Mouse (Mus musculus): ENCODE results near the gene Trem3. TPM values are rescaled to one million over a fixed set of nuclear protein-coding genes. Genes with fewer than 3 reads are reported as not detected.

Trem3 gene
- polyA plus RNA-seq, 1 experiment: not detected

DNA sequence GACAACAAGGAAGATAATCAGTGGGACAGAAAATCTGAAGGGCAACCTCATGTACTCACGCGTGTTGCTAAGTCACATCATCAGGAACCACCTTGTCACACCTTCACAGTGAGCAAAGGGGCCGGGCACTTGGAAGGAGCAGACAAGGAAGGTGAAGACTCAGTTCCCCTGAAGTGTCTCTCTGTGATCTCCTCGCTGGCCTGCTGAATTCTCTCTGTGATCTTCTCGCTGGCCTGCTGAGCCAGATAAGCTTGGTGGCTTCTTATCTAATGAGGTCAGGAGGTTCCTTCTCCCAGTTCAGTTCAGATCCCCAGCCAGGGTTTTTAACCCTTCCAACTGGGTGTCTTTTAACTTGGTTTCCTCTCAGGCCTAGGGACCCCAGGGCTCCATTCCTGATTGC lies 24.6 kb downstream of the Trem3 start:
- no peak for DNase-seq (ENCODE audit: low read depth)

DNA sequence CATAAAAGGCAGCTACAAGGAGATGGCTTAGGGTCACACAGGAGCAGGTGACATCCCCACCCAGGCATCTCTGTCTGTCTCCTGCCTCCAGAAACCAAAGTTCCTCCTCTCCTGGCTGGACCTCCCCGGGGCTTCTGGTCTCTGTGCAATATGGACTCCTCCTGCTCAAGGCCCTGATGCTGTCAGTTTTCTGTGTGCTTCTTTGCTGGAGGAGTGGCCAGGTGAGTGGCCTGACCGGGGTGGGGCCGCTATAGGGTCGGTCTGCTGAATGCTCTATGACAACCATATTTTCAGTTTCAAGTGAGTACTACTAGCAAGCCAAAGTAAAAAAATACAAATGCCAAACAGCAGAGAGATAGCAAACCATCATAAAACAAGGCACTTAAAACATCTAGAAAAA lies 25.0 kb downstream of the Trem3 start:
- DNase-seq (ENCODE audit: low read depth): no peak

DNA sequence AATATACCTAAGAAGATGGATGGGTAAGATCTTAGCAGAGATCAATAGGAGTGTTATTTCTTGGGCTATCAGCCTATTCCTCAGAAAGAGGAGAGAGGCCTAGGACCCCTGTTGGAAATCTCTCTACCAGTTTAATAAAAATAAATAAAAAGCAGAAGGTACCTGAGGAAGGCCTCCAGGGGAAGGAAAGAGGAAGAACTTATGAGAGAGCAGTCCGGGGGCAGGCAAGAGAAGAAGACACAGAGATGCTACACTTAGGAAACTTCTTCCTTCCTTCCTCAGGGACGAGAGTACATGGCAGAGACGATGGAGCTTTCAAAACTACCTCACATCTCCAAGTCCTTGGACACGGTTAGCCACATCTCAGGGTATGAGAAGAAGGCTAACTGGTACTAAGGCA lies 26.5 kb downstream of the Trem3 start:
- DNase-seq (ENCODE audit: low read depth): no peak

DNA sequence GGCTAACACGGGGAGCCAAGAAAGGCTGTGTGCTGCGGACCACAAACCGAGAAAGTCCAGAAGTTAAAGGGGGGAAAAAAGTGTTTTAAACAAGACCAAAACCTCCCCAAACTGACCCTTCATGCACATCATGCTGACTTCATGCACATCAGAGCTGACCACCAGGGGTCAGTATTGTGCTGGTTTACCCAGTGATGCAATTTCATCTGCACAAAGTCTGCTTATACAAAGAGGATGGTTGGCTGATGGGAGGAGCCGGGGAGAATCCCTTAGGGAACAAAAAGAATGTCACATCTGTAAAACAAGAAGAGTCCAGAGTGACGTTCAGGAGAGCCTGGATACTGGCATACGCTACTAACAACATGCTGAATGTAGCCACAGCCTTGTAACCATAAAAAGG lies 27.3 kb downstream of the Trem3 start:
- DNase-seq (ENCODE audit: low read depth): no peak

DNA sequence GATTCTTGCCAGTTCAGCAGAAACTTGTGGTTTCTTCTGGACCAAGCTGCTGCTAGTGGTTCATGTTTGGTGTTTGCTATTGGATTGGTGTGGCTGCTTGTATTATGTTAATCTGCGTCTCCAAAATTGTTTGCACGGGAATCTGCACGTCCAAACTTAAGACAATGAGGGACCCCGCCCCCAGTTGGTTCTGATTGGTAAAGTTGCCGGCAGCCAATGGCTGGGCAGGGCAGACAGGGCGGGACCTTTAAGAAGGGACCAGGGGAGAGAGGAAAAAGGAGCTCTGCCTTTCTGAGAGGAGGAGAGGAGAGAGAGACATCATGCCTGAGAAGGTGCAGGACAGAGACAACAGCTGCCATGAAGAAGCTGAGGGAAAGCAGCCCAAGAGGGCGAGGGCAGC lies 28.2 kb downstream of the Trem3 start:
- DNase-seq (ENCODE audit: low read depth): no peak

DNA sequence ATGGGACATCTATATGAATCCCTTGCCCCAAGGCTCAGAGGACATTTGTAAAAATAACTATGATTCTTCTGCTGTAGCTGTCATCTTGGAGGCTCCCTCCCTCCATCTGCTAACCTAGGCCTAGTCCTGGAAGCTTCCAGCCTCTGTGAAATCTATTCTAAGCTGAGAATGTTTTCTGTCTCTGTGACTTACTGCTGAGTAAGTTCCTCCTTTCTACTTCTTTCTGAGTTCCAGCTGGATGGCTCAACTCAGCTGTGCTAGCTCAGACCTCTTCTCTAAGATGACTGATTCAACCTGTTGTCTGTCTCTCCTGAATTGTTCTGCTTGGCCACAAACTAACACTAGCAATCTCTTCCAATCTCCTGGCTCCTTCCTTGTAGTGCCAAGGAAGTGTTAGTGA lies 30.8 kb downstream of the Trem3 start:
- no peak for DNase-seq (ENCODE audit: low read depth)

DNA sequence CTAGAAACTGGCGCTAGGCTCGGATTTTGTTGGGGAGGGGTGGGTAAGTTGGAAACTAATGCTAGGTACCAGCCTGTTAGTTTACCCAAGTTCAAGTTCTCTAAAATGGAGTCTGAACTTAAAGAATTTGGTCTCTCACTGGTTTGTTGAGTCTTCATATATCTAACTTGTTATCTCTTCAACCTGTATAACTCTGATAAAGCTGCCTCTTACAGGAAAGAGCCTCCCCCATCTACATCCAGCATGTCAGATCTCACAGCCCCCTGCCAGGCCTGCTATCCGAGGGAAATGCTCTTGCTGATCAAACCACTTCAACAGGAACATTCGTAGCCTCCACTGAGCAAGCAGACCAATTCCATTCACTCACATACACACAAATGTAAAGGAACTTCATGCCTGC lies 31.4 kb downstream of the Trem3 start:
- no peak for DNase-seq (ENCODE audit: low read depth)

DNA sequence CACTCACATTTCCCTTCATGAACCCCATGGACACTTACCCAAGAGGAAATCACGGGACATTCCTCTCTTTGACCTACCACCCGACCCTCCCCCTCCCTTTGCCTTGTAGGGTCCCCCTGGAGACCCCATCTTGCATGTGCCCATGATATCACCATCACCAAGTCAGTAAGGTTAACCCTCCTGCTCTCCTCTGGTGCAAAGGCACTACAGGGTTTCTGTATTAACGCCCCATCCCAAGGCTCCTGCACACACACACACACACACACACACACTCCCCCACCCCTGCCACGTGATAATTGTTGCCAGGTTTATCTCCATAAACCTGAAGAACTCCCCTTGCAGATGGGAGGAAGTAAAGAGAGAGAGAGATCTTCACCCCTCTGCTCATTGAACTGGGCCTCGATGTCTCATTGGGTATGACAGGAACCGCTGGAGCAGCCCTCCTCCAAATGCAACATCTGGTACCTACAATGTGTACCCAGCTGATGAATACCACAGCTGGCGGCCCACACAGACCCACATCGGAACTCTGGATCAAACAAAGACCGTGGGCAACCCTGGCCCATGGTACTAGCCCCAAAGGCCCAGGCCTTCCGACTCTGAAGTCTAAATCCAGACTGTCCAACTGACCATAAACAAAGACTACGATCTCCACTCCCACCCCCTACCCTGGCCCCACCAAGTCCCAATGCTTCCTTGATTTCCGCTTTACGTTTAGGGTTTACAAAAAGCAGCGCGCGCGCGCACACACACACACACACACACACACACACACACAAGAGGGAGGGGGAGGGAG lies 33.6 kb downstream of the Trem3 start:
- no peak for DNase-seq (ENCODE audit: low read depth)

DNA sequence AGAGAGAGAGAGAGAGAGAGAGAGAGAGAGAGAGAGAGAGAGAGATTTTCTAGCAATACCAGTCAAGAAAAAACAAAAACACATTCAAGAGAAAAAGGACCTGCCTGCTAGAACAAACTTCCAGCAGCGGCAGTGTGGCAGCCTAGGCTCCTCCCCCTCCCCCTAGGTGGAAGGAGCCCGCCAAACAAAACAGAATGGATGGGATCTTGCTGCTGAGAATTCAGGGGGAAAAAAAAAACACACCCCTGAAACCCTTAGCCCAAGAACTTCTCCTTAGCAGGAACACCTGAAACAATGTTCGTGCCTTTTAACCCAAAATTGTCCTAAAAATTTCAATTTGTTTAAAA lies 34.1 kb downstream of the Trem3 start:
- DNase-seq (ENCODE audit: low read depth): no peak

DNA sequence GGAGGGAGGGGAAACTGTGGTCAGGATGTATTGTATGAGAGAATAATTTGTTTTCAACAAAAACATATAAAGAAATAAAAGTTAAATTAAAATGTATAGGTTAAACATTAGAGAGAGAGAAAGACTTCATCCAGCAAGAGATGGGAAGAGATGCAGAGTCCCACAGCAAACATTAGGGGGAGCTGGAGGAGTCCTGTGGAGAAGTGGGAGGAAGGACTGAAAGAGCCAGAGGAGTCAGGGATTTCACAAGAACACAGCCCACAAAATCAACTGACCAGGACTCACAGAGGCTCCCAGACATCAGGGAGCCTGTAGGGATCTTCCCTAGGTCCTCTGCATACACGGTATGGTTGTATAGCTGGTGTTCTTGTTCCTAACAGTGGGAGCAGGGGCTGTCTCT lies 39.2 kb downstream of the Trem3 start:
- no peak for DNase-seq (ENCODE audit: low read depth)

DNA sequence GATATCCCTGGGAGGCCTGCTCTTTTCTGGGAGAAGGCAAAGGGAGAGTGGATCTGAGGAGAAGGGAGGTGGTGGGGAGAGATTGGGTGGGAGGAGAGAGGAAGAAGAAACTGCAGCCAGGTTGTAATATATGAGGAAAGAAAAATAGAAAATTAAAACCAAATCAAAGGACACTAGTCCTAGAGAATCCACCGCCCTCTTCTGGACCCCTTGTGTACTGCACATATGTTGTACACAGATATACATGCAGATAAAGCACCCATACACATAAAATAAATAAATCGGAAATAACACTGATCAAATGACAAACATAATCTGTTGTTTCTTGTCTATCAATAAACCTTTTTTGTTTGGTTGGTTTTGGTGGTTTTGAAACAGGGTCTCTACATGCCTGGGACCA lies 39.7 kb downstream of the Trem3 start:
- DNase-seq (ENCODE audit: low read depth): no peak

DNA sequence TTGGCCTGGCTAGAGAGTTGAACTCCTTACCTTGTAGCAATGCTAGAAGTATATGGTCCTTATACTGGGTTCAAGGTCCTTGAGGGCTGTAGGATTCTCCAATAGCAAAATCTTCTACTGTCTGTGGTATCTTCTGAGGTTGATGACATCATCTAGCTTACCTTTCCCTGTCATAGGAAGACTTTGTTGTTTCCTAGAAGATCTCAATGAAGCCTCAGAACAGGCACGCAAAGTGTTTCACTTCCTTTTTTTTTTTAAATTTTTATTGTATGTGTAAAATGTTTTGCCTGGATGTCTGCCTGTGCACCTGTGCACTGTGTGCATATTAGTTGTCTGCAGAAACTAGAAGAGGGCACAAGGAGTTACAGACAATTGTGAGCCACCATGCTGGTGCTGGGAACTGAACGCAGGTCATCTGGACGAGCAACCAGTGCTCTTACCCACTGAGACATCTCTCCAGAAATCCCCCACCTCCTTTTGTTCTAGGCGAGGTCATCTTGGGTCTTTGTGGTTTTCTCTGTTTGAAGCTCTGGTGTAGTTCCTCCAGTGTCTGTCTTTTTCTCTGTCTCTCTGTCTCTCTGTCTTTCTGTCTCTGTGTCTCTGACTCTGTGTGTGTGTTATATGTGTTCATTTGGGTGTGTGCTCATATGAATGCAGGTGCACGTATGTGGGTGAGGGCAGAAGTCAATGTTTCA lies 46.1 kb downstream of the Trem3 start:
- DNase-seq (ENCODE audit: low read depth): no peak

DNA sequence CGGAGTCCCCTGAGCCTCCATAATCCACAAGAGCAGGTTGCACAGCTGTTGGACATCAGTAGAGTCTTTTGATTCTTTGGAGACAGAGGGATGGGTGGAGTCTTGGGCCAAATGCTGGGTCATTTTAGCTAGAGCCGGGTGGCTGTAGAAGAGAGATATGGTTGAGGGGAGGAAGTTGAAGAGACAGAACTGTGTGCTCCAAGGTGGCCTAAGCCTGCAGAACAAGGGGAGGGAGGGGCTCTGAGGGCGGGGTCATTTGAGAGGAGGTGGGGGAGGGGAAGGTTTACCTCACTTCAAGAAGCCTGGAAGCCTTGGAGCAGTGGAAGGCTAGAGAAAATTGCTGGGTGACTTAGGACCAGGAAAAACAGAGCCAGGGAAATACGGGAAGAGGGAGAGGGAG lies 51.6 kb downstream of the Trem3 start, which contains the start of gene Treml2:
Gene Treml2 (plus strand): TSS at position 296 of the 400 bp plus-strand sequence.
- DNase-seq (ENCODE audit: low read depth): no peak

DNA sequence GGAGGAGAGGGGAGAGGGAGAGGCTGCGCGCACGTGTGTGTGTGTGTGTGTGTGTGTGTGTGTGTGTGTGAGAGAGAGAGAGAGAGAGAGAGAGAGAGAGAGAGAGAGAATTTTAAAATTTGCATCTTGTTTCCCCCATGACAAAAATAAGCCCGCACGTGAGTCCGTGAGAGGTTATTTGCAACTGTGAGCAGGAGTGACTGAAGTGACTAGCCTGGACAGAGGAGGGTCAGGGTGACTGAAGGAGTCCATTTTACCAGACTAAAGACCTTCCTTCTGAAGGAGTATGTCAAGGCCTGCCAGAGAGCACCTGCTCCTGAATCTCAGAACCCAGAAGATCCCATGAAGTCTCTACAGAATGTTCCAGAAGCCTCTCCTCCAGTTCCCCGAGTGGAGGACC lies 52.2 kb downstream of the Trem3 start:
- no peak for DNase-seq (ENCODE audit: low read depth)

DNA sequence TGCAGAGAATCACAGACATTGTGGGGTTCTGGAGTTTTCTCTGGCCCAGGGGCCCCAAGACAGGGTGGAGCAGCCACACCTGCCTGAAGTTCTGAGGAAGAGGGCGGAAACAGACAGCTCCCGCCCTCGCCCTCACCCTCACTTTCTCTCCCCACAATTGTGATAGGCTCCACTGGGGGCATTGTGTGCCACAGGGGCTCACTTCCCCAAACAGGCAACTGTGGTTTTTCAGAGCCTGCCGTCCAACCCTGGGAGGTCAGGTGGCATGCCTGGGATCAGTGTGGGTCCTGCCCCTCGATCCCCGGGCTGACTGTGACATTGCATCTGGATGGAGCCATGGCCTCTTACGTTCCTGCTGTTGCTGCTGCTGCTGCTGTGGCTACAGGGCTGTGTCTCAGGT lies 52.6 kb downstream of the Trem3 start:
- no peak for DNase-seq (ENCODE audit: low read depth)

DNA sequence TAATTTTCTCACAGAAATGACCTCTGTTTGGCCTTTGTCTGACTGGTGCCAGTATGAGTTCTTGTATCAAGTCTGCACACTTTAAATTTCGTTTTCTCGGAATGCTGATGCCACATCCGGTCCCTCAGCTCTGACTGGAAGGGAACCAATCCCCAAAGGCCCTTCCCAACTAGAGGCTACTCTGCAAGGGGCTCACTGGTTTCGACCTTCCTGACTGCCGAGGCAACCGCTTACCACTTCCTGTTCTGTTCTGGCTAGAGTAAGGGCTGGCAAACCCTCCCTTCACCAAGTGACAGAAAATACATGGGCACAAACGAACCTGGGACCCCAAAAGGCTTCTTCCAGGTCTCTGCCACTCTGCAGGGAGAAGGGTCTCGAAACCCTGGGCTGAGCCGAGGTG lies 53.3 kb downstream of the Trem3 start:
- no peak for DNase-seq (ENCODE audit: low read depth)

DNA sequence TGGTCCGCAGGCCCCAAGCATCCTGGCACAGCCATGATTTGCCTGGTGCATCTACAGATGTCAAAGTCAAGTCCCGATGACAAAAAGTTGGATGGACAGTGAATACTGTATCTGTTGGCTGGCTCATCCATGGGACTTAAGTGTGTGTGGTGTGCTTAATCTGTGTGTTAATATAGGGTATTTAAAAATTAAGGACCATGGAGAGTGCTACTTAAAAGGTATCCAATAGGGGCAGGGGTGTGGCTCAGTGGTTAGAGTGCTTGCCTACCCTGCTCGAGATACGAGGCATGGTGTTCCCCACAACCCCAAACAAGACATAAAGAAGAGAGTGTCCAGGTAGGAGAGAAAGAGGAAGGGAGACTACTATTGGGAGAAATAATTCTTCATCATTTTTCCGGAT lies 54.2 kb downstream of the Trem3 start:
- DNase-seq (ENCODE audit: low read depth): no peak

Other genes starting within 250 kb of the Trem3 start
- not detected in 2 replicates for gene 1700122O11Rik, start 209.5 kb upstream of the Trem3 start, polyA plus RNA-seq (2012; rRNA removed)
- 0.36 and 0.63 TPM in 2 replicates for gene 1700067P10Rik, start 158.5 kb upstream of the Trem3 start, polyA plus RNA-seq (2012; rRNA removed)
- not detected in 2 replicates for gene 9830107B12Rik, start 101.5 kb upstream of the Trem3 start, polyA plus RNA-seq (2012; rRNA removed)
- gene A530064D06Rik, start 80.5 kb upstream of the Trem3 start, polyA plus RNA-seq (2012; rRNA removed): 0.25 and 0.58 TPM in 2 replicates
- gene Trem1, start 15.0 kb upstream of the Trem3 start, polyA plus RNA-seq (2012; rRNA removed): 0.14 TPM in 1 of 2 replicates, not detected in the other
- gene Treml4, start 16.5 kb downstream of the Trem3 start, polyA plus RNA-seq (2012; rRNA removed): 0.94 and 1.0 TPM in 2 replicates
- gene Treml2, start 51.7 kb downstream of the Trem3 start, polyA plus RNA-seq (2012; rRNA removed): 0.38 and 0.53 TPM in 2 replicates
- 0.53 and 0.89 TPM in 2 replicates for gene B430306N03Rik, start 68.4 kb downstream of the Trem3 start, polyA plus RNA-seq (2012; rRNA removed)
- gene Trem2, start 98.6 kb downstream of the Trem3 start, polyA plus RNA-seq (2012; rRNA removed): 10.2 and 16.3 TPM in 2 replicates
- gene Treml1, start 112.1 kb downstream of the Trem3 start, polyA plus RNA-seq (2012; rRNA removed): 0.28 and 0.29 TPM in 2 replicates
- gene Nfya, start 162.1 kb downstream of the Trem3 start, polyA plus RNA-seq (2012; rRNA removed): 48.3 and 54.8 TPM in 2 replicates
- 13.3 and 16.2 TPM in 2 replicates for gene Oard1, start 162.2 kb downstream of the Trem3 start, polyA plus RNA-seq (2012; rRNA removed)
- 0.33 and 0.92 TPM in 2 replicates for gene Apobec2, start 185.2 kb downstream of the Trem3 start, polyA plus RNA-seq (2012; rRNA removed)
- 0.42 and 1.1 TPM in 2 replicates for gene Tspo2, start 203.7 kb downstream of the Trem3 start, polyA plus RNA-seq (2012; rRNA removed)
- 1.5 and 1.8 TPM in 2 replicates for gene Unc5cl, start 207.1 kb downstream of the Trem3 start, polyA plus RNA-seq (2012; rRNA removed)

All from gonadal fat pad, adult 2 months (tissue).